In genomic region chr6:127272630-127273029, GRCm38 (mm10) we compare ENCODE assay signal across 9 mouse cellular contexts.
A peak's percentile ranks its signal among the peaks of the same experiment; 100 is the strongest.
DNase-seq lines count a peak whose midpoint lies in the region; ATAC-seq lines count a peak whose summit lies in the region.
"Had no signal": no experiment of that assay in that cellular context is flagged by ENCODE, and none has a peak within 500 bp of the region (broad histone marks: within the 10 kb centered on the region; RNA-seq: fewer than 3 reads in every experiment).

No protein-coding gene starts in this region.

- H3K4me2 ChIP-seq in heart, embryonic 15.5 days: no peak overlapping the region

- H3K4me3 ChIP-seq in heart, embryonic 15.5 days: no peak overlapping the region
- H3K4me3 ChIP-seq: erythroblast, embryonic 14.5 days had no signal

- peaks cover 20% of the 10 kb centered on the region for H3K4me1 ChIP-seq in heart, embryonic 15.5 days (replicated peaks)

- 52% methylated on average over 7 of the region's 7 CpGs for WGBS in heart, embryonic 15.5 days

- no peaks in the 10 kb centered on the region for H3K36me3 ChIP-seq in heart, embryonic 15.5 days

- no peak overlapping the region for H3K27ac ChIP-seq in heart, embryonic 15.5 days

- no peaks in the 10 kb centered on the region for H3K9me3 ChIP-seq in heart, embryonic 15.5 days (replicated peaks)

- H3K27me3 ChIP-seq in heart, embryonic 15.5 days: peaks cover 15% of the 10 kb centered on the region; the same call in 1 of the 2 replicates

- DNase-seq in cerebellum, postnatal 10 days: peak; percentile 47
- no peak for DNase-seq in cerebellum, adult 9-10 months
- peak; percentile 63 for DNase-seq in A20 (ENCODE audit: low read depth, low spot score)
- DNase-seq in lung, adult 18-20 months: peak; percentile 31 to 55
- peak; percentile 35 for DNase-seq in thymus, postnatal 14 days
- DNase-seq in urinary bladder, postnatal 14 days (ENCODE audit: low spot score): no peak
- DNase-seq in frontal cortex, postnatal 10 days (ENCODE audit: low spot score in 2 of 2): no peak

- peak; percentile 63; the same call in 1 of the 2 replicates for ATAC-seq in heart, embryonic 15.5 days (replicated peaks; ENCODE audit: insufficient number of reproducible peaks, insufficient read depth, low FRiP score, low read depth)

- no peak overlapping the region for H3K9ac ChIP-seq in heart, embryonic 15.5 days

Comparison
In these comparisons a context has a peak if more than half of its experiments do, and no peak if none do; other contexts are left out.
1. DNase-seq: peak in cerebellum, postnatal 10 days (2 of 2), A20 (single experiment), lung, adult 18-20 months (2 of 2) and thymus, postnatal 14 days (single experiment); none in cerebellum, adult 9-10 months (single experiment), urinary bladder, postnatal 14 days (single experiment) and frontal cortex, postnatal 10 days (0 of 2).